Mouse (Mus musculus) brain, embryonic 14.5 days (tissue): Measurements from ENCODE around the gene Ucp2.

ENCODE experiments used
- CTCF ChIP-seq: fragments of 200-500 bp; IDR thresholded peaks from 2 replicates; pipeline ENCODE4 v1.5.1; 2012; ENCODE audit warnings: inconsistent platforms, mild to moderate bottlenecking, moderate library complexity, borderline replicate concordance; ENCODE audit not compliant: insufficient read depth, insufficient read length; ENCODE audit errors: extremely low read depth
- POLR2A ChIP-seq: fragments of 200-500 bp; IDR thresholded peaks from 2 replicates; pipeline ENCODE4 v1.6.1; 2012; ENCODE audit warnings: mild to moderate bottlenecking, inconsistent platforms, borderline replicate concordance; ENCODE audit not compliant: poor library complexity, insufficient read depth, insufficient read length, severe bottlenecking; ENCODE audit errors: extremely low read depth

DNA sequence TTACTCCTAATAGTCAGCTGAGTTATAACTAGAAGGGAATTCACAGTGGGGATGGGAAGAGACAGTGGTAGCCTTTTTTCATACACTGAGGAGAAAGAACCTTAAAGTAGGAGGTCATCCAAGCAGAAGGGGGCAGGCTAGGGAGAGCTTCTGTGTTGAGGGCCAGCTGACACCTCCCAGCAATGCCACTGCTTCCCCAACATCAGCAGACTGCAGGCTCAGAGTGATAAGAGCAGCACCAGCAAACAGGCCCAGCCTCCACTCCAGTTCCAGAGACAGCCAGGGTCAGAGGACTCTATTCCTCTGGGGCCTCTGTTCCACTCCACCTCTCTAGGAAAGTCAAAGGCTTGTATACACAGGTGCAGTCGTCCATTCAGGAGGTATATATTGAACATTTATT lies 35.0 kb upstream of the Ucp2 start:
- TF ChIP-seq POLR2A (no peak), CTCF (no peak)
